Mouse (Mus musculus) spleen, adult 2 months (tissue): ENCODE measurements at regions not wholly inside any gene's neighbourhood (a gene's known extent, or its start where the extent isn't known, plus 50 kb on each side); places are given as distances from the start of the nearest gene placed in this dataset.

Experiments
- CTCF ChIP-seq: fragments of 200-500 bp; IDR thresholded peaks from 2 replicates; pipeline ENCODE4 v1.5.1; 2011; ENCODE audit warnings: mild to moderate bottlenecking, inconsistent platforms; ENCODE audit not compliant: insufficient read depth, insufficient read length, insufficient replicate concordance; ENCODE audit errors: extremely low read depth
- POLR2A ChIP-seq: fragments of 200-500 bp; IDR thresholded peaks from 2 replicates; pipeline ENCODE4 v1.6.1; 2011; ENCODE audit warnings: low read depth, low read length, inconsistent platforms

- no peak for TF ChIP-seq CTCF
- no peak for TF ChIP-seq POLR2A
Measured at GRCm38 (mm10) chr13:111104567-111105219, 150.1 kb upstream of the Actbl2 start.
